Mouse (Mus musculus) intestine, embryonic 16.5 days (tissue): ENCODE results near the gene Mettl26. TPM values are rescaled to one million over a fixed set of nuclear protein-coding genes. Genes with fewer than 3 reads are reported as not detected.

Experiments
- ATAC-seq: fragments of 200-750 bp; cut with Nextera tagmentation; 2 replicates; pipeline ENCODE4 v1.8.0; 2017; ENCODE audit warnings: moderate TSS enrichment, moderate library complexity
- H3K27ac ChIP-seq: fragments of 300-500 bp; sonication (generic); 2 replicates; pipeline ENCODE4 v1.5.1; 2014; ENCODE audit warnings: mild to moderate bottlenecking, low read length
- H3K27me3 ChIP-seq: fragments of 300-500 bp; sonication (generic); replicated peaks from 2 replicates; pipeline ENCODE4 v1.6.1; 2014; ENCODE audit warnings: low read length, control low read depth, mixed read lengths; ENCODE audit not compliant: control insufficient read depth, insufficient read depth
- H3K36me3 ChIP-seq: fragments of 300-500 bp; sonication (generic); 2 replicates; pipeline ENCODE4 v1.6.1; 2014; ENCODE audit warnings: low read length, control low read depth; ENCODE audit not compliant: control insufficient read depth, insufficient read depth
- H3K4me1 ChIP-seq: fragments of 300-500 bp; sonication (generic); 2 replicates; pipeline ENCODE4 v1.6.1; 2014; ENCODE audit warnings: low read length, control low read depth, mixed read lengths; ENCODE audit not compliant: control insufficient read depth, insufficient read depth
- H3K4me2 ChIP-seq: fragments of 300-500 bp; sonication (generic); 2 replicates; pipeline ENCODE4 v1.6.1; 2014; ENCODE audit warnings: low read depth, low read length, control low read depth
- H3K4me3 ChIP-seq: fragments of 300-500 bp; sonication (generic); 2 replicates; pipeline ENCODE4 v1.5.1; 2014; ENCODE audit warnings: mild to moderate bottlenecking, low read length
- H3K9ac ChIP-seq: fragments of 300-500 bp; sonication (generic); 2 replicates; pipeline ENCODE4 v1.6.1; 2014; ENCODE audit warnings: low read depth, low read length
- H3K9me3 ChIP-seq: fragments of 300-500 bp; sonication (generic); 2 replicates; pipeline ENCODE4 v1.6.1; 2016; ENCODE audit warnings: low read length, control low read depth; ENCODE audit not compliant: control insufficient read depth
- WGBS: fragments of 180-500 bp; shearing (Covaris S2); extraction: QIAGEN DNeasy Blood & Tissue Kit; methylation state at CpG from one replicate; pipeline ENCODE4 v1.1.7; 2014; 5-methylcytosine and 5-hydroxymethylcytosine counted together
- polyA plus RNA-seq: library from polyadenylated mRNA; unstranded; fragments of >200 nt; fragmentation: Nextera tagmentation; extraction: Ambion mirVana; gene quantifications from 2 replicates; pipeline ENCODE4 v1.2.1, GENCODE M21; 2015

The Mettl26 gene
- polyA plus RNA-seq, 1 experiment from 2014 or later = 66.9 TPM

GRCm38 (mm10) chr17:25879261-25879660, 4.4 kb downstream of the Mettl26 start:
- Histone ChIP-seq H3K4me3 (no peak overlapping the region), H3K27me3 (no peaks in the 10 kb centered on the region), H3K4me2 (no peak overlapping the region), H3K4me1 (peaks cover 15% of the 10 kb centered on the region), H3K9ac (no peak overlapping the region), H3K36me3 (peaks cover 14% of the 10 kb centered on the region; the same call in 1 of the 2 replicates), H3K9me3 (no peaks in the 10 kb centered on the region), H3K27ac (no peak overlapping the region)
- WGBS = 55% methylated on average over 4 of the region's 4 CpGs
- ATAC-seq = no peak

- WGBS = 75% methylated on average over 8 of the region's 8 CpGs
- H3K27me3 ChIP-seq = no peaks in the 10 kb centered on the region
- ATAC-seq = no peak
- no peak overlapping the region for H3K9ac ChIP-seq
- H3K27ac ChIP-seq = no peak overlapping the region
- no peak overlapping the region for H3K4me2 ChIP-seq
- no peaks in the 10 kb centered on the region for H3K9me3 ChIP-seq
- peaks cover 14% of the 10 kb centered on the region; the same call in 1 of the 2 replicates for H3K36me3 ChIP-seq
- H3K4me1 ChIP-seq = peaks cover 13% of the 10 kb centered on the region
- no peak overlapping the region for H3K4me3 ChIP-seq
These were observed 4.9 kb downstream of the Mettl26 start for GRCm38 (mm10) chr17:25879750-25880149.

- Histone ChIP-seq H3K9me3 (no peaks in the 10 kb centered on the region), H3K27ac (no peak within 1 kb of the TSS), H3K9ac (no peak within 1 kb of the TSS), H3K4me3 (no peak within 1 kb of the TSS), H3K36me3 (peaks cover 14% of the 10 kb centered on the region; the same call in 1 of the 2 replicates), H3K27me3 (no peaks in the 10 kb centered on the region), H3K4me2 (no peak within 1 kb of the TSS), H3K4me1 (peaks cover 13% of the 10 kb centered on the region)
- ATAC-seq = no peak
- WGBS = 39% methylated on average over 5 of the region's 5 CpGs
These were observed 5.5 kb downstream of the Mettl26 start, which contains the start of gene Wfikkn1 for GRCm38 (mm10) chr17:25880196-25880910. Wfikkn1 (minus strand) TSS chr17:25880858.

GRCm38 (mm10) chr17:25880913-25881641, 6.2 kb downstream of the Mettl26 start:
- Histone ChIP-seq H3K36me3 (peaks cover 14% of the 10 kb centered on the region; the same call in 1 of the 2 replicates), H3K4me1 (peaks cover 10% of the 10 kb centered on the region), H3K9ac (no peak overlapping the region), H3K9me3 (no peaks in the 10 kb centered on the region), H3K4me3 (no peak overlapping the region), H3K27me3 (no peaks in the 10 kb centered on the region), H3K27ac (no peak overlapping the region), H3K4me2 (no peak overlapping the region)
- ATAC-seq = no peak
- WGBS = 22% methylated on average over 5 of the region's 5 CpGs

- H3K4me1 ChIP-seq = peaks cover 4% of the 10 kb centered on the region; the same call in 1 of the 2 replicates
- no peaks in the 10 kb centered on the region for H3K27me3 ChIP-seq
- no peak overlapping the region for H3K9ac ChIP-seq
- no peaks in the 10 kb centered on the region for H3K9me3 ChIP-seq
- no peak overlapping the region for H3K4me3 ChIP-seq
- no peak overlapping the region for H3K27ac ChIP-seq
- 40% methylated on average over 4 of the region's 4 CpGs for WGBS
- no peak for ATAC-seq
- H3K36me3 ChIP-seq = peaks cover 14% of the 10 kb centered on the region; the same call in 1 of the 2 replicates
- H3K4me2 ChIP-seq = no peak overlapping the region
These were observed 6.8 kb downstream of the Mettl26 start for GRCm38 (mm10) chr17:25881691-25882090.

GRCm38 (mm10) chr17:25882306-25882705, 7.4 kb downstream of the Mettl26 start:
- H3K9me3 ChIP-seq = no peaks in the 10 kb centered on the region
- H3K4me2 ChIP-seq = no peak overlapping the region
- H3K27me3 ChIP-seq = no peaks in the 10 kb centered on the region
- ATAC-seq = no peak
- H3K9ac ChIP-seq = no peak overlapping the region
- H3K4me1 ChIP-seq = no peaks in the 10 kb centered on the region
- 46% methylated on average over 5 of the region's 5 CpGs for WGBS
- H3K27ac ChIP-seq = no peak overlapping the region
- H3K4me3 ChIP-seq = no peak overlapping the region
- peaks cover 14% of the 10 kb centered on the region; the same call in 1 of the 2 replicates for H3K36me3 ChIP-seq

- WGBS = 85% methylated on average over 8 of the region's 8 CpGs
- H3K4me3 ChIP-seq = no peak overlapping the region
- H3K27ac ChIP-seq = no peak overlapping the region
- no peak for ATAC-seq
- no peaks in the 10 kb centered on the region for H3K4me1 ChIP-seq
- no peak overlapping the region for H3K9ac ChIP-seq
- no peak overlapping the region for H3K4me2 ChIP-seq
- no peaks in the 10 kb centered on the region for H3K27me3 ChIP-seq
- H3K36me3 ChIP-seq = peaks cover 8% of the 10 kb centered on the region; the same call in 1 of the 2 replicates
- H3K9me3 ChIP-seq = no peaks in the 10 kb centered on the region
These were observed 8.4 kb downstream of the Mettl26 start for GRCm38 (mm10) chr17:25883268-25883667.

GRCm38 (mm10) chr17:25883824-25884223, 8.9 kb downstream of the Mettl26 start:
- 90% methylated on average over 3 of the region's 3 CpGs for WGBS
- Histone ChIP-seq H3K36me3 (peaks cover 6% of the 10 kb centered on the region; the same call in 1 of the 2 replicates), H3K27me3 (no peaks in the 10 kb centered on the region), H3K4me2 (no peak overlapping the region), H3K4me1 (no peaks in the 10 kb centered on the region), H3K9ac (no peak overlapping the region), H3K4me3 (no peak overlapping the region), H3K27ac (no peak overlapping the region), H3K9me3 (no peaks in the 10 kb centered on the region)
- no peak for ATAC-seq

- Histone ChIP-seq H3K27me3 (no peaks in the 10 kb centered on the region), H3K9ac (no peak overlapping the region), H3K4me3 (no peak overlapping the region), H3K27ac (no peak overlapping the region), H3K4me2 (no peak overlapping the region), H3K36me3 (peaks cover 6% of the 10 kb centered on the region; the same call in 1 of the 2 replicates), H3K4me1 (no peaks in the 10 kb centered on the region), H3K9me3 (no peaks in the 10 kb centered on the region)
- 64% methylated on average over 4 of the region's 4 CpGs for WGBS
- ATAC-seq = no peak
These were observed 10.8 kb downstream of the Mettl26 start for GRCm38 (mm10) chr17:25885636-25886035.
